7 mouse cellular contexts compared by ENCODE assay signal in the genomic region with DNA sequence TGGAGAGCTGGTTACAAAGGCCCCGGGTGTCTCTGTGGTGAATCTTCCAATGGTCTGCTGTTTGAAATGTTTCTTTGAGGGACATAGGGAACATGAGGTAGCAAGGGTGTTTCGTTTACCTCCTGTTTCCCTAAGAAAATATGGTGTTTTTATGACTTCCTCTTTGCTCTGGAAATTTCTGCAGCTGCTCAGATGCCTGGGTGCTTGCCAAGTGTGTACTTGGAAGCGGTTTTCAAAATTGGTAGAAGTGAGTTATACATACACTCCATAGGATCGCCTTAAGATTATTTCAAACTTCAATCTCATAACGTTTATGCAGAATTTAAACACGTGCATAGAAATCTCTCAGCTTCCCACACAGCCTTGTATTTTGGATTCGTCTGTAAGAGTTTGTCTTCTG. TPM values are rescaled to one million over a fixed set of nuclear protein-coding genes. Genes with fewer than 3 reads are reported as not detected.
DNase-seq lines count a peak whose midpoint lies in the region; ATAC-seq and TF ChIP-seq lines count a peak whose summit lies in the region.

No protein-coding gene starts in this region.

- intact Hi-C loops in gastrocnemius, postnatal 14 days (cut with DNase I; ENCODE audit: low total_unique reads): no loop called here

- DNase-seq in lung, embryonic 14.5 days: peak; percentile 80
- DNase-seq in lung, adult 2 months: no peak
- DNase-seq in gastrocnemius, postnatal 14 days: peak; percentile 41
- DNase-seq in right cerebral cortex, postnatal 4 days: peak; percentile 28
- DNase-seq in cerebellum, postnatal 10 days: no peak
- no peak for DNase-seq in adrenal gland, adult 2 months

- H3K9ac ChIP-seq in lung, embryonic 14.5 days: no peak overlapping the region

- H3K4me1 ChIP-seq in lung, embryonic 14.5 days (ENCODE audit: insufficient read depth): peaks cover 5% of the 10 kb centered on the region; the same call in 1 of the 2 replicates
- peaks cover 2% of the 10 kb centered on the region; the same call in 1 of the 2 replicates for H3K4me1 ChIP-seq in lung, adult 2 months (ENCODE audit: control insufficient read depth, insufficient read depth, low read length)

- no peak for ATAC-seq in lung, embryonic 14.5 days (ENCODE audit: insufficient read depth)
- peak; percentile 50 to 71 for ATAC-seq in hematopoietic stem cell, adult 5-6 weeks (replicated peaks in 1 of 2; ENCODE audit: insufficient read depth in 1 of 2, low FRiP score in 2 of 2, low TSS enrichment in 1 of 2, low read depth in 1 of 2, poor library complexity in 2 of 2, severe bottlenecking in 2 of 2)

- no peak for TF ChIP-seq CTCF in lung, embryonic 14.5 days (IDR thresholded peaks at IDR 0.05; ENCODE audit: low read depth)
- no peak for TF ChIP-seq CTCF in lung, adult 2 months (IDR thresholded peaks at IDR 0.05; ENCODE audit: insufficient read depth, low read length)

- no peaks in the 10 kb centered on the region for H3K27me3 ChIP-seq in lung, embryonic 14.5 days (ENCODE audit: insufficient read depth, low read length)

- H3K4me3 ChIP-seq in lung, embryonic 14.5 days (ENCODE audit: low read depth, low read length): no peak overlapping the region
- H3K4me3 ChIP-seq in lung, adult 2 months (replicated peaks; ENCODE audit: extremely low read depth, low read depth, low read length): no peak overlapping the region

- no peak overlapping the region for H3K4me2 ChIP-seq in lung, embryonic 14.5 days

- WGBS in lung, embryonic 14.5 days: 39% methylated on average over 7 of the region's 7 CpGs
- 30% methylated on average over 7 of the region's 7 CpGs for WGBS in lung, adult 2 months

- no peaks in the 10 kb centered on the region for H3K9me3 ChIP-seq in lung, embryonic 14.5 days (ENCODE audit: low read depth, low read length)

- TF ChIP-seq POLR2A in lung, adult 2 months (IDR thresholded peaks at IDR 0.05; ENCODE audit: borderline replicate concordance, extremely low read depth, low read depth, low read length): no peak

- H3K27ac ChIP-seq in lung, embryonic 14.5 days (ENCODE audit: low read depth): peak overlapping the region; percentile 19; the same call in 1 of the 2 replicates

- H3K36me3 ChIP-seq in lung, embryonic 14.5 days (ENCODE audit: insufficient read depth): no peaks in the 10 kb centered on the region

RNA-seq across cellular contexts. Expression of a gene that starts 29.1 kb away (rescaled TPM):
- polyA plus RNA-seq in lung, embryonic 14.5 days (2014; fragmentation: Nextera tagmentation; extraction: Ambion mirVana): 0.16 TPM in 1 of 2 replicates, not detected in the other
- 0.50 and 0.52 TPM in 2 replicates for polyA plus RNA-seq in lung, adult 2 months (2012; rRNA removed)
- total RNA-seq in gastrocnemius, postnatal 14 days (2021): 1 to 10 TPM; 2.7 to 8.5 TPM
- total RNA-seq in hematopoietic stem cell, adult 5-6 weeks (2017): 6.5 and 18.0 TPM in 2 replicates
- total RNA-seq in adrenal gland, adult 2 months (2021): under 1 TPM; 0.29 to 0.83 TPM
- 0.06 and 0.12 TPM in 2 replicates for polyA plus RNA-seq in adrenal gland, adult 2 months (2012; rRNA removed)

Comparison
In these comparisons a context has a peak if more than half of its experiments do, and no peak if none do; other contexts are left out.
1. DNase-seq: peak in lung, embryonic 14.5 days (single experiment), gastrocnemius, postnatal 14 days (single experiment) and right cerebral cortex, postnatal 4 days (single experiment); none in lung, adult 2 months (single experiment), cerebellum, postnatal 10 days (0 of 2) and adrenal gland, adult 2 months (single experiment).